Mouse (Mus musculus): ENCODE data around the gene Cd96. TPM values are rescaled to one million over a fixed set of nuclear protein-coding genes. Genes with fewer than 3 reads are reported as not detected.

Gene Cd96
- polyA plus RNA-seq, 1 experiment from 2014 or later, result not detected

DNA sequence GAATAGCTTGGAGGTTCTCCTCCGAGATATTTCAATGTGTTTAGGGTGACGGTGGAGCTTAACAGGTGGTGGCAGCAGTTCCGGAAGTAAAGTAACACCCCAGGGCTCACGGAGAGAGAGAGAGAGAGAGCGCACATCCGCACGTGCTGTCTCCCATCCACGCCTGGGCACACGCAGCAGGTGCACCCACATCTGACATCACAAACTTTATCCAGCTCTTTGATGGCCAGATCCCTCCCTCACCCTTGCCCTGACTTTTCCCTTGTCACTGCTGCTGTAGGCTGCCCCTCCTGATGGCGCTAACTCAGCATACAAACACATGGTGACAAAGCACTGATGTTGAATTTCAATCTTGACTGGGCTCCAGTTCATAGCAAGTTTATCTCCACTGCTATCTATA, 113.8 kb downstream of the Cd96 start:
- no peak overlapping the region for H3K4me2 ChIP-seq
- 80% methylated on average over 10 of the region's 10 CpGs for WGBS
- no peaks in the 10 kb centered on the region for H3K36me3 ChIP-seq (replicated peaks)
- H3K27me3 ChIP-seq (replicated peaks), result no peaks in the 10 kb centered on the region
- H3K9ac ChIP-seq, result no peak overlapping the region
- H3K4me1 ChIP-seq, result peaks cover 19% of the 10 kb centered on the region
- H3K9me3 ChIP-seq, result no peaks in the 10 kb centered on the region
- no peak overlapping the region for H3K27ac ChIP-seq
- no peak overlapping the region for H3K4me3 ChIP-seq
- ATAC-seq (replicated peaks), result no peak

DNA sequence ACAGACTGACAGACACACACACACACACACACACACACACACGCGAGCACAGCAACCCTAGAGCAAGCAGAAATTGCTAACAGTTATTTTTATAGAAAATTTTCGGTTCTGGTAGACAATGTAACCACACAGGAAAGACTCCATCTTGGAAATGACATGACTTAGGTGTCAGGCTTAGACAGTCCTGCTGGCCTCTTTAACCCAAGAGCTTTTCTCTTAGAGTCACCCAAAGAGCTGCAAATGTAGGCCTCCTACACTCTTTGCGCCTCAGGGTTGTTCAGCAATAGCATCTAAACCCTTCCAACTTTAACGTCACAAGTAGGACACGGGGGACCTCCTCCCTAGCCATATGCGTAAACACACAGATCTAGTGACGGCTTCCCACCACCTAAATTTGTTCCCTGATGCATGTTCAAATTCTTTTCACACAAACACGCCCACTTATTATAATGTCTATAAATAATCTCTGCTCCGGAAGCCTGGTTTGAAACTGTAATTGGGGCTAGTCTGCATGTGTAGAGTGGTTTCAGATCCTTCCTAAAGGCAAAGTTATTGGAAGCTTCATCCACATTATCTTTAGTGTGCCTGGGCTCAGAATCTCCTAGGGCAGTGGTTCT, 118.4 kb downstream of the Cd96 start:
- 89% methylated on average over 10 of the region's 10 CpGs for WGBS
- Histone ChIP-seq H3K9ac (no peak overlapping the region), H3K4me2 (no peak overlapping the region), H3K4me3 (no peak overlapping the region), H3K36me3 (replicated peaks) (no peaks in the 10 kb centered on the region), H3K4me1 (peaks cover 11% of the 10 kb centered on the region; the same call in 1 of the 2 replicates), H3K9me3 (no peaks in the 10 kb centered on the region), H3K27me3 (replicated peaks) (no peaks in the 10 kb centered on the region), H3K27ac (no peak overlapping the region)
- no peak for ATAC-seq (replicated peaks)

DNA sequence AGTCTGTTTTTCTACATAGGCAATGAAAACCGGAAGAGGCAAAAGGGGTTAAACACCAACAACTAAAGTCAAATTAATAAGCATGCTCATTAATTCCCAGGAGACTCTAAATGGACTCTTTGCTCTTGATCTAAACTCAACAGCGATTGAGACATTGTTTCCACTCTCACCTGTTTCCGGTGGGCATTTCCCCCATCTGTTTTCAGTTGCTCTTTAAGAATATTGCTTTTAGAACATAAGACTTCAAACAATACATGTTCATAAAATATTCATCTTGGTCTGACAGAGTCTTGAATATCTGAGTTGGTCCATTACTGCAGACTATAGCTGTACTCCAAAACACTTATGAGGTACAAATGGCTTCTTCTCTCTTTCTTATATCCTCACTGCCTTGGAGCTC, 119.1 kb downstream of the Cd96 start:
- no peaks in the 10 kb centered on the region for H3K9me3 ChIP-seq
- H3K4me2 ChIP-seq, result no peak overlapping the region
- H3K27ac ChIP-seq, result no peak overlapping the region
- no peak overlapping the region for H3K9ac ChIP-seq
- no peak for ATAC-seq (replicated peaks)
- WGBS, result 81% methylated on average over 3 of the region's 3 CpGs
- H3K4me1 ChIP-seq, result peaks cover 11% of the 10 kb centered on the region; the same call in 1 of the 2 replicates
- no peaks in the 10 kb centered on the region for H3K27me3 ChIP-seq (replicated peaks)
- no peak overlapping the region for H3K4me3 ChIP-seq
- no peaks in the 10 kb centered on the region for H3K36me3 ChIP-seq (replicated peaks)

DNA sequence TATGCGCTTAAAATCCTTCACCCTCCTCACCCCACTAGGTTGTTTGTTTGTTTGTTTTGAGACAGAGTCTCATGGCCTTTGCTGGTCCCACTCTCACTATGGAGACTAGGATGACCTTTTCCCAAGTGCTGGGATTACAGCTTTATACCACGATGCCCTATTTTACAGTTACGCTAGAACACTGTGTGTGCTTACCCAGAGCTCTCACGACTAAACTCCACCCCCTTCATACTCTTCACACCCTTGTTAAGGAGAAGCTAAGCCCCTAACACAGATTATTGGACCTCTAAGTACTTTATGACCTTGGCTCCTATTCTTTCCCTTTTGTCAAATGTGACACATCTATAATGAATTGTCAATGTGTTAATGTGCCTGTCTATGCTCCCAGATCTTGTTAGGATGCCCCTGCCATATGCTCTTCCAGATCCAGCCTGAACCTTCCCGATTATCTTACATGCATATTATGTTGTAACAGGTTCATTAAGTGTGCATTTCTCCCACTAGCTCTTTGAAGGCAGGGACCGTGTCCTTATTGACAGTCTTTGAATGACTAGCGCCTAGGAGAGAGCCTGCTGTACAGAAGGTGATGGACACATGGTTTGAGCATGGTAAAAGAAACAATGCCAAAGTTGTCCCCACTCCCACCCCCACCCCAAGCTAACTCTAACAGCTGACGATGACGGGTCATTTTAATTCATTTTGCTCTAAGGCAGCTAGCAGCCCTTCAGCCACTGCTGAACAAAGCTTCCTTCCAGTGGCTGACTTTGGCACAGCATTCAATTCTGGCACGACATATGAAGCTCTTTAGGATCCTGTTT, 120.5 kb downstream of the Cd96 start:
- Histone ChIP-seq H3K27ac (no peak overlapping the region), H3K9ac (no peak overlapping the region), H3K27me3 (replicated peaks) (no peaks in the 10 kb centered on the region), H3K4me1 (peaks cover 11% of the 10 kb centered on the region; the same call in 1 of the 2 replicates), H3K4me3 (no peak overlapping the region), H3K9me3 (no peaks in the 10 kb centered on the region), H3K36me3 (replicated peaks) (no peaks in the 10 kb centered on the region), H3K4me2 (no peak overlapping the region)
- peak; percentile 81 for ATAC-seq (replicated peaks)
- 29% methylated on average over 10 of the region's 10 CpGs for WGBS

- Histone ChIP-seq H3K9ac (no peak overlapping the region), H3K27me3 (replicated peaks) (no peaks in the 10 kb centered on the region), H3K36me3 (replicated peaks) (no peaks in the 10 kb centered on the region), H3K4me1 (peaks cover 11% of the 10 kb centered on the region; the same call in 1 of the 2 replicates), H3K9me3 (no peaks in the 10 kb centered on the region), H3K27ac (no peak overlapping the region), H3K4me3 (no peak overlapping the region), H3K4me2 (no peak overlapping the region)
- WGBS, result 82% methylated on average over 7 of the region's 7 CpGs
- ATAC-seq (replicated peaks), result no peak
These were observed 121.8 kb downstream of the Cd96 start for GRCm38 (mm10) chr16:45998231-45998630.

DNA sequence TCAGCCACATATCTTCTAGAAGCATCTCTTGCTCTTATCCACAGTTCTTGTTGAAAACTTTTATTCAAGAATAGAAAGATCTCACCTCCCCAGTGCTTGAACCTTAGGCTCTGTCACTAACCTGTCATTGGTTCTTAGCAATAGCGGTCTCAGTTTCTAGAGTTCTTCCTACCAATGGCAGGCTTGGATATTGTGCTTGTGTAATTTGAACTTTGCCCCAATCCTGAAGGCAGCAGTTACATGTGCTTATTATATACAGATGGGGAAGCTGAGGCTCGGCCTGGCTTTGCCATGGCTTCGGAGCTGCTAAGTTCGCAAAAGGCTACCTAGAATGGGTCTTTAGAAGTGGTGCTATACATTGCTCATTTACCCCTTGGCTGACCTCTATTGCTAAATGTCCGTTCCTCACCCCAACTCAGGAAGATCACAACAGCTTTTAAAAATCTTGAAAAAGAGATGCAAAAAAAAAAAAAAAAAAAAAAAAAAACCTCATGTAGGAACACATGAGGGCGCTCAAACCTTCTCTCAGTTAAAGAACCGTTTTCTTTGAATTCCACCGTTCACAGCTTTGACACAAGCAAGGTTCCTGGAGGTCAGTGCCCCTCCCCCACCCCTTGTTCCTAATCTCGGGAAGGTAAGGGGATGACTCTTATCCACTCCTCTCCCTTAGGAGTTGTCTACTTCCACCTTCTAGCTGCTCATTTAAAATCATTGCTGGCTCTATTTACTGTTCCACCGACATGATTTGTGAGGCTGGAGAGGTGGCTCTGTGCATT, 129.0 kb downstream of the Cd96 start:
- H3K36me3 ChIP-seq (replicated peaks), result no peaks in the 10 kb centered on the region
- ATAC-seq (replicated peaks), result 0 out of 2 replicates have a peak, but pooled peaks have one; percentile 30
- H3K27ac ChIP-seq, result no peak overlapping the region
- H3K9me3 ChIP-seq, result no peaks in the 10 kb centered on the region
- no peaks in the 10 kb centered on the region for H3K27me3 ChIP-seq (replicated peaks)
- no peak overlapping the region for H3K4me2 ChIP-seq
- no peak overlapping the region for H3K4me3 ChIP-seq
- no peak overlapping the region for H3K9ac ChIP-seq
- H3K4me1 ChIP-seq, result no peaks in the 10 kb centered on the region
- 47% methylated on average over 10 of the region's 10 CpGs for WGBS

- ATAC-seq (replicated peaks), result no peak
- H3K4me3 ChIP-seq, result no peak overlapping the region
- no peaks in the 10 kb centered on the region for H3K27me3 ChIP-seq (replicated peaks)
- no peak overlapping the region for H3K4me2 ChIP-seq
- WGBS, result 72% methylated on average over 1 of the region's 1 CpGs
- no peak overlapping the region for H3K27ac ChIP-seq
- no peaks in the 10 kb centered on the region for H3K9me3 ChIP-seq
- H3K4me1 ChIP-seq, result peaks cover 5% of the 10 kb centered on the region; the same call in 1 of the 2 replicates
- no peak overlapping the region for H3K9ac ChIP-seq
- H3K36me3 ChIP-seq (replicated peaks), result no peaks in the 10 kb centered on the region
These were observed 133.8 kb downstream of the Cd96 start for GRCm38 (mm10) chr16:45986236-45986635.

Other genes starting within 250 kb of the Cd96 start
- 7.8 and 9.1 TPM in 2 replicates for gene Phldb2, start 166.7 kb downstream of the Cd96 start, polyA plus RNA-seq (2015; fragmentation: Nextera tagmentation; extraction: Ambion mirVana)
- gene Plcxd2, start 110.0 kb downstream of the Cd96 start, polyA plus RNA-seq (2015; fragmentation: Nextera tagmentation; extraction: Ambion mirVana), result 12.4 and 12.9 TPM in 2 replicates
- gene Gm4737, start 34.8 kb upstream of the Cd96 start, polyA plus RNA-seq (2015; fragmentation: Nextera tagmentation; extraction: Ambion mirVana), result 1.2 and 2.1 TPM in 2 replicates

Data from midbrain, embryonic 15.5 days (tissue).